In genomic region chr15:90333275-90333674, GRCm38 (mm10) we compare ENCODE assay signal across 11 mouse cellular contexts.
DNase-seq lines count a peak whose midpoint lies in the region; ATAC-seq and TF ChIP-seq lines count a peak whose summit lies in the region.
"Had no signal": no experiment of that assay in that cellular context is flagged by ENCODE, and none has a peak within 500 bp of the region (broad histone marks: within the 10 kb centered on the region; RNA-seq: fewer than 3 reads in every experiment).

No protein-coding gene starts in this region.

- no peaks in the 10 kb centered on the region for H3K4me1 ChIP-seq in kidney, embryonic 16.5 days (ENCODE audit: insufficient read depth, low read length)

- ATAC-seq in kidney, embryonic 16.5 days (ENCODE audit: low FRiP score, low TSS enrichment), result peak; percentile 76; the same call in 1 of the 2 replicates

- H3K4me2 ChIP-seq in kidney, embryonic 16.5 days (replicated peaks; ENCODE audit: low read depth, low read length), result no peak overlapping the region

- no peak for TF ChIP-seq CTCF in brain, embryonic 14.5 days (IDR thresholded peaks at IDR 0.05; ENCODE audit: borderline replicate concordance, extremely low read depth, insufficient read depth, insufficient read length)

- no peak for DNase-seq in kidney, adult 18-20 months
- peak; percentile 75 for DNase-seq in brain, embryonic 14.5 days (ENCODE audit: low read depth)
- DNase-seq in embryo, embryonic 9.5 days (ENCODE audit: extremely low spot score), result peak; percentile 51
- peak; percentile 72 for DNase-seq in mesoderm, embryonic 11.5 days (ENCODE audit: low read depth, low spot score)
- no peak for DNase-seq in layer of hippocampus, adult 9-11 months
- no peak for DNase-seq in right cerebral cortex, postnatal 4 days
- no peak for DNase-seq in urinary bladder, postnatal 10 days (ENCODE audit: low spot score)
- DNase-seq: cerebellum, adult 9-10 months; lung, adult 2 months had no signal

- H3K27ac ChIP-seq in kidney, embryonic 16.5 days (ENCODE audit: low read length), result no peak overlapping the region

- TF ChIP-seq POLR2A in brain, embryonic 14.5 days (IDR thresholded peaks at IDR 0.05; ENCODE audit: borderline replicate concordance, extremely low read depth, insufficient read depth, insufficient read length, poor library complexity, severe bottlenecking), result no peak

- WGBS in kidney, embryonic 16.5 days, result 25% methylated on average over 4 of the region's 4 CpGs

- H3K27me3 ChIP-seq in kidney, embryonic 16.5 days (ENCODE audit: insufficient read depth, low read length), result no peaks in the 10 kb centered on the region

- H3K9me3 ChIP-seq in kidney, embryonic 16.5 days (ENCODE audit: low read length), result no peaks in the 10 kb centered on the region
- H3K9me3 ChIP-seq: G1E had no signal

- no peak overlapping the region for H3K9ac ChIP-seq in kidney, embryonic 16.5 days (replicated peaks; ENCODE audit: low read length)

- no peaks in the 10 kb centered on the region for H3K36me3 ChIP-seq in kidney, embryonic 16.5 days (ENCODE audit: insufficient read depth, low read length)
- H3K36me3 ChIP-seq: G1E had no signal

- H3K4me3 ChIP-seq in kidney, embryonic 16.5 days (ENCODE audit: low read length), result no peak overlapping the region

Comparison
In these comparisons a context has a peak if more than half of its experiments do, and no peak if none do; other contexts are left out.
1. DNase-seq: peak in brain, embryonic 14.5 days (single experiment), embryo, embryonic 9.5 days (single experiment) and mesoderm, embryonic 11.5 days (single experiment); none in kidney, adult 18-20 months (single experiment), layer of hippocampus, adult 9-11 months (single experiment), right cerebral cortex, postnatal 4 days (single experiment) and urinary bladder, postnatal 10 days (single experiment).